Mouse (Mus musculus): ENCODE data around the gene Mapkapk5. TPM values are rescaled to one million over a fixed set of nuclear protein-coding genes. Genes with fewer than 3 reads are reported as not detected.
"Not testable (repeated sequence)": the region's sequence is repeated elsewhere in the genome, so short reads cannot be mapped to it uniquely, and the experiment has no call there.

The Mapkapk5 gene
- polyA plus RNA-seq, 1 experiment, result 75.2 TPM

- Histone ChIP-seq H3K9ac (ENCODE audit: low read depth, poor library complexity, severe bottlenecking) (no peak overlapping the region), H3K27me3 (ENCODE audit: control insufficient read depth, insufficient read depth, low read length, poor library complexity, severe bottlenecking) (no peaks in the 10 kb centered on the region), H3K9me3 (replicated peaks; ENCODE audit: control insufficient read depth, insufficient read depth, low read length, poor library complexity, severe bottlenecking) (no peaks in the 10 kb centered on the region), H3K4me3 (ENCODE audit: low read depth, low read length) (no peak overlapping the region), H3K4me1 (ENCODE audit: control insufficient read depth, insufficient read depth, low read length) (no peaks in the 10 kb centered on the region), H3K36me3 (ENCODE audit: control insufficient read depth, insufficient read depth, low read length, poor library complexity, severe bottlenecking) (peaks cover 8% of the 10 kb centered on the region), H3K27ac (ENCODE audit: insufficient read depth, low read length) (no peak overlapping the region)
- TF ChIP-seq EP300 (IDR thresholded peaks at IDR 0.05; ENCODE audit: insufficient read depth, low read depth, low read length) (no peak), CTCF (IDR thresholded peaks at IDR 0.05; ENCODE audit: low read depth, low read length) (no peak), POLR2A (IDR thresholded peaks at IDR 0.05; ENCODE audit: insufficient read depth, low read length) (no peak)
Observed at GRCm38 (mm10) chr5:121518983-121519382, 26.7 kb downstream of the Mapkapk5 start.

- H3K27ac ChIP-seq (ENCODE audit: insufficient read depth, low read length), result no peak overlapping the region
- H3K9me3 ChIP-seq (replicated peaks; ENCODE audit: control insufficient read depth, insufficient read depth, low read length, poor library complexity, severe bottlenecking), result no peaks in the 10 kb centered on the region
- no peaks in the 10 kb centered on the region for H3K36me3 ChIP-seq (ENCODE audit: control insufficient read depth, insufficient read depth, low read length, poor library complexity, severe bottlenecking)
- TF ChIP-seq EP300 (IDR thresholded peaks at IDR 0.05; ENCODE audit: insufficient read depth, low read depth, low read length) (no peak), CTCF (IDR thresholded peaks at IDR 0.05; ENCODE audit: low read depth, low read length) (no peak), POLR2A (IDR thresholded peaks at IDR 0.05; ENCODE audit: insufficient read depth, low read length) (no peak)
- H3K4me1 ChIP-seq (ENCODE audit: control insufficient read depth, insufficient read depth, low read length), result no peaks in the 10 kb centered on the region
- no peaks in the 10 kb centered on the region for H3K27me3 ChIP-seq (ENCODE audit: control insufficient read depth, insufficient read depth, low read length, poor library complexity, severe bottlenecking)
- no peak overlapping the region for H3K4me3 ChIP-seq (ENCODE audit: low read depth, low read length)
- H3K9ac ChIP-seq (ENCODE audit: low read depth, poor library complexity, severe bottlenecking), result no peak overlapping the region
Observed at GRCm38 (mm10) chr5:121510009-121510408, 35.7 kb downstream of the Mapkapk5 start.

GRCm38 (mm10) chr5:121506846-121507245 lies 38.9 kb downstream of the Mapkapk5 start:
- TF ChIP-seq POLR2A (IDR thresholded peaks at IDR 0.05; ENCODE audit: insufficient read depth, low read length) (no peak), CTCF (IDR thresholded peaks at IDR 0.05; ENCODE audit: low read depth, low read length) (no peak), EP300 (IDR thresholded peaks at IDR 0.05; ENCODE audit: insufficient read depth, low read depth, low read length) (no peak)
- no peaks in the 10 kb centered on the region for H3K9me3 ChIP-seq (replicated peaks; ENCODE audit: control insufficient read depth, insufficient read depth, low read length, poor library complexity, severe bottlenecking)
- H3K4me3 ChIP-seq (ENCODE audit: low read depth, low read length), result no peak overlapping the region
- no peaks in the 10 kb centered on the region for H3K36me3 ChIP-seq (ENCODE audit: control insufficient read depth, insufficient read depth, low read length, poor library complexity, severe bottlenecking)
- H3K27ac ChIP-seq (ENCODE audit: insufficient read depth, low read length), result no peak overlapping the region
- H3K4me1 ChIP-seq (ENCODE audit: control insufficient read depth, insufficient read depth, low read length), result peaks cover 3% of the 10 kb centered on the region
- H3K27me3 ChIP-seq (ENCODE audit: control insufficient read depth, insufficient read depth, low read length, poor library complexity, severe bottlenecking), result no peaks in the 10 kb centered on the region
- no peak overlapping the region for H3K9ac ChIP-seq (ENCODE audit: low read depth, poor library complexity, severe bottlenecking)

DNA sequence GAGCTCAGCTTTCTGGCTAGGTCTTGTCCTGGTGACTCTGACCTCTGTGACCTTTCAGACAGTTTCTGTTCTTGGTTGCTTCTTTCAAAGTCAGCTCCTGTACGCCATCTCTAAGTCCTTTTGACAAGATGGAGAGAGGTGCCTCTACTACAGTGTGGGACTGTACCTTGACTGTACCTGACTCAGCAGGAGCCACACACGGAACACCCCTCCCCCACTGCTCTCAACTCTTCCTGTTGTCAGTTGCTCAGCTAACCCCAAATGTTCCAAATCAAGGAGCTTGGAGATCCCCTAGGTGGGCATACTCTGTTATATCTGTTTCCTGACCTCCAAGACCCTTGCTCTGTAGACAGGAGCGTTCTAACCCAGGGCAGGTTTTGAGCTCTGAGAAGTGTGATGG lies 42.5 kb downstream of the Mapkapk5 start, which contains the start of gene Adam1b:
Gene Adam1b, minus strand, starts transcription at position 205 of the 400 bp plus-strand sequence.
- H3K4me3 ChIP-seq (ENCODE audit: low read depth, low read length), result no peak within 1 kb of the TSS
- H3K27me3 ChIP-seq (ENCODE audit: control insufficient read depth, insufficient read depth, low read length, poor library complexity, severe bottlenecking), result no peaks in the 10 kb centered on the region
- no peaks in the 10 kb centered on the region for H3K36me3 ChIP-seq (ENCODE audit: control insufficient read depth, insufficient read depth, low read length, poor library complexity, severe bottlenecking)
- peaks cover 3% of the 10 kb centered on the region for H3K4me1 ChIP-seq (ENCODE audit: control insufficient read depth, insufficient read depth, low read length)
- H3K9me3 ChIP-seq (replicated peaks; ENCODE audit: control insufficient read depth, insufficient read depth, low read length, poor library complexity, severe bottlenecking), result no peaks in the 10 kb centered on the region
- no peak within 1 kb of the TSS for H3K9ac ChIP-seq (ENCODE audit: low read depth, poor library complexity, severe bottlenecking)
- no peak within 1 kb of the TSS for H3K27ac ChIP-seq (ENCODE audit: insufficient read depth, low read length)
- no peak for TF ChIP-seq CTCF (IDR thresholded peaks at IDR 0.05; ENCODE audit: low read depth, low read length)
- TF ChIP-seq EP300 (IDR thresholded peaks at IDR 0.05; ENCODE audit: insufficient read depth, low read depth, low read length), result no peak
- TF ChIP-seq POLR2A (IDR thresholded peaks at IDR 0.05; ENCODE audit: insufficient read depth, low read length), result no peak

- not testable (repeated sequence) for H3K4me3 ChIP-seq (ENCODE audit: low read depth, low read length); H3K27me3 ChIP-seq (ENCODE audit: control insufficient read depth, insufficient read depth, low read length, poor library complexity, severe bottlenecking); H3K9me3 ChIP-seq (replicated peaks; ENCODE audit: control insufficient read depth, insufficient read depth, low read length, poor library complexity, severe bottlenecking); H3K9ac ChIP-seq (ENCODE audit: low read depth, poor library complexity, severe bottlenecking); H3K36me3 ChIP-seq (ENCODE audit: control insufficient read depth, insufficient read depth, low read length, poor library complexity, severe bottlenecking); H3K4me1 ChIP-seq (ENCODE audit: control insufficient read depth, insufficient read depth, low read length); H3K27ac ChIP-seq (ENCODE audit: insufficient read depth, low read length)
Observed at GRCm38 (mm10) chr5:121501424-121501996, 44.2 kb downstream of the Mapkapk5 start.

DNA sequence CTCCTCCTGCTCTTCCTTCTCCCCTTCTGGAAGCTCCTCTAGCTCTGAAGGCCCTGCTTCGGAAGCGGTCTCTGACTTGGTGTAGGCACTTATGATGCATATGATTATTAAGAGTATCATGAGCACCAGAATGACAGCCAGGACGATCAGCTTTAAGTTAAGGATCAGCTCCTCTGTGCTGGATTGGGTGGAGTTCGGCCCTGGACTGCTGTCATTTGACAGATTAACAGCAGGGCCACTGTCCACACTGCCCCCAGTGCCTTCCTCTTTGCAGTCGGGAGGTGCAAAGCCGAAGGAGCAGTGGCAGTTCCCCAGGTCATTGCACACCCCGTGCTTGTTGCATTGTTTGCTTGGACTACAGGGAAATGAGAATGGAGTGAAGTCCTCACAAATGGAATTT lies 45.0 kb downstream of the Mapkapk5 start:
- Histone ChIP-seq H3K9ac (ENCODE audit: low read depth, poor library complexity, severe bottlenecking) (no peak overlapping the region), H3K27ac (ENCODE audit: insufficient read depth, low read length) (no peak overlapping the region), H3K9me3 (replicated peaks; ENCODE audit: control insufficient read depth, insufficient read depth, low read length, poor library complexity, severe bottlenecking) (no peaks in the 10 kb centered on the region), H3K4me3 (ENCODE audit: low read depth, low read length) (no peak overlapping the region), H3K27me3 (ENCODE audit: control insufficient read depth, insufficient read depth, low read length, poor library complexity, severe bottlenecking) (no peaks in the 10 kb centered on the region), H3K4me1 (ENCODE audit: control insufficient read depth, insufficient read depth, low read length) (peaks cover 3% of the 10 kb centered on the region), H3K36me3 (ENCODE audit: control insufficient read depth, insufficient read depth, low read length, poor library complexity, severe bottlenecking) (no peaks in the 10 kb centered on the region)
- TF ChIP-seq CTCF (IDR thresholded peaks at IDR 0.05; ENCODE audit: low read depth, low read length), result no peak
- TF ChIP-seq POLR2A (IDR thresholded peaks at IDR 0.05; ENCODE audit: insufficient read depth, low read length), result no peak
- TF ChIP-seq EP300 (IDR thresholded peaks at IDR 0.05; ENCODE audit: insufficient read depth, low read depth, low read length), result no peak

All from ES-Bruce4 (cell line).